Mouse (Mus musculus) stomach, embryonic 16.5 days (tissue): ENCODE measurements around the gene Tex44. TPM values are rescaled to one million over a fixed set of nuclear protein-coding genes. Genes with fewer than 3 reads are reported as not detected.

Source experiments
- ATAC-seq: fragments of 200-750 bp; cut with Nextera tagmentation; 2 replicates; pipeline ENCODE4 v1.8.0; 2017; ENCODE audit warnings: moderate number of reproducible peaks, moderate TSS enrichment; ENCODE audit not compliant: insufficient read depth, low FRiP score
- H3K27ac ChIP-seq: fragments of 300-500 bp; sonication (generic); 2 replicates; pipeline ENCODE4 v1.5.1; 2014; ENCODE audit warnings: low read length
- H3K27me3 ChIP-seq: fragments of 300-500 bp; sonication (generic); 2 replicates; pipeline ENCODE4 v1.6.1; 2014; ENCODE audit warnings: low read length, control low read depth, mixed read lengths; ENCODE audit not compliant: control insufficient read depth, insufficient read depth
- H3K36me3 ChIP-seq: fragments of 300-500 bp; sonication (generic); 2 replicates; pipeline ENCODE4 v1.6.1; 2014; ENCODE audit warnings: low read length; ENCODE audit not compliant: control insufficient read depth, insufficient read depth
- H3K4me1 ChIP-seq: fragments of 300-500 bp; sonication (generic); 2 replicates; pipeline ENCODE4 v1.6.1; 2014; ENCODE audit warnings: low read length, control low read depth, mixed read lengths; ENCODE audit not compliant: control insufficient read depth, insufficient read depth
- H3K4me2 ChIP-seq: fragments of 300-500 bp; sonication (generic); 2 replicates; pipeline ENCODE4 v1.6.1; 2014; ENCODE audit warnings: low read depth, low read length, mixed read lengths
- H3K4me3 ChIP-seq: fragments of 300-500 bp; sonication (generic); replicated peaks from 2 replicates; pipeline ENCODE4 v1.5.1; 2014; ENCODE audit warnings: mild to moderate bottlenecking, low read length
- H3K9ac ChIP-seq: fragments of 300-500 bp; sonication (generic); 2 replicates; pipeline ENCODE4 v1.6.1; 2014; ENCODE audit warnings: low read length
- H3K9me3 ChIP-seq: fragments of 300-500 bp; sonication (generic); replicated peaks from 2 replicates; pipeline ENCODE4 v1.6.1; 2016; ENCODE audit warnings: low read length, control low read depth; ENCODE audit not compliant: control insufficient read depth
- WGBS: fragments of 180-500 bp; shearing (Covaris S2); extraction: QIAGEN DNeasy Blood & Tissue Kit; methylation state at CpG from one replicate; pipeline ENCODE4 v1.1.7; 2014; 5-methylcytosine and 5-hydroxymethylcytosine counted together
- polyA plus RNA-seq: library from polyadenylated mRNA; unstranded; fragments of >200 nt; fragmentation: Nextera tagmentation; extraction: Ambion mirVana; gene quantifications from 2 replicates; pipeline ENCODE4 v1.2.1, GENCODE M21; 2015

Gene Tex44
- polyA plus RNA-seq, 1 experiment from 2014 or later, result not detected

GRCm38 (mm10) chr1:86409476-86409875 lies 16.7 kb upstream of the Tex44 start:
- Histone ChIP-seq H3K4me3 (no peak overlapping the region), H3K9me3 (peaks cover 3% of the 10 kb centered on the region; the same call in 1 of the 2 replicates), H3K9ac (no peak overlapping the region), H3K4me1 (0 out of 2 replicates have a peak, but pooled peaks cover 3% of the 10 kb centered on the region), H3K27me3 (no peaks in the 10 kb centered on the region), H3K36me3 (no peaks in the 10 kb centered on the region), H3K27ac (no peak overlapping the region), H3K4me2 (no peak overlapping the region)
- 66% methylated on average over 2 of the region's 2 CpGs for whole genome bisulfite sequencing
- ATAC-seq, result no peak

- H3K27ac ChIP-seq, result no peak overlapping the region
- no peaks in the 10 kb centered on the region for H3K4me1 ChIP-seq
- 77% methylated on average over 5 of the region's 5 CpGs for WGBS
- H3K36me3 ChIP-seq, result no peaks in the 10 kb centered on the region
- H3K9me3 ChIP-seq, result no peaks in the 10 kb centered on the region
- no peak overlapping the region for H3K9ac ChIP-seq
- no peak overlapping the region for H3K4me2 ChIP-seq
- H3K27me3 ChIP-seq, result no peaks in the 10 kb centered on the region
- ATAC-seq, result no peak
- no peak overlapping the region for H3K4me3 ChIP-seq
Observed at GRCm38 (mm10) chr1:86414715-86415114, 11.4 kb upstream of the Tex44 start.

GRCm38 (mm10) chr1:86415144-86415543 lies 11.0 kb upstream of the Tex44 start:
- Histone ChIP-seq H3K27ac (no peak overlapping the region), H3K4me1 (no peaks in the 10 kb centered on the region), H3K36me3 (no peaks in the 10 kb centered on the region), H3K27me3 (no peaks in the 10 kb centered on the region), H3K4me3 (no peak overlapping the region), H3K9me3 (no peaks in the 10 kb centered on the region), H3K9ac (no peak overlapping the region), H3K4me2 (no peak overlapping the region)
- 48% methylated on average over 2 of the region's 2 CpGs for WGBS
- ATAC-seq, result no peak

GRCm38 (mm10) chr1:86415612-86416184 lies 10.4 kb upstream of the Tex44 start:
- Histone ChIP-seq H3K4me3 (no peak overlapping the region), H3K4me2 (no peak overlapping the region), H3K9ac (no peak overlapping the region), H3K9me3 (no peaks in the 10 kb centered on the region), H3K27ac (no peak overlapping the region), H3K4me1 (no peaks in the 10 kb centered on the region), H3K36me3 (no peaks in the 10 kb centered on the region), H3K27me3 (no peaks in the 10 kb centered on the region)
- 51% methylated on average over 7 of the region's 7 CpGs for WGBS
- ATAC-seq, result peak; percentile 22; the same call in 1 of the 2 replicates

GRCm38 (mm10) chr1:86416321-86416720 lies 9.8 kb upstream of the Tex44 start:
- no peak overlapping the region for H3K9ac ChIP-seq
- H3K4me3 ChIP-seq, result no peak overlapping the region
- no peak for ATAC-seq
- no peaks in the 10 kb centered on the region for H3K27me3 ChIP-seq
- H3K4me2 ChIP-seq, result no peak overlapping the region
- no peak overlapping the region for H3K27ac ChIP-seq
- H3K36me3 ChIP-seq, result no peaks in the 10 kb centered on the region
- no peaks in the 10 kb centered on the region for H3K9me3 ChIP-seq
- WGBS, result 58% methylated on average over 6 of the region's 6 CpGs
- 0 out of 2 replicates have a peak, but pooled peaks cover 4% of the 10 kb centered on the region for H3K4me1 ChIP-seq

- Histone ChIP-seq H3K9ac (peak overlapping the region; percentile 32; the same call in 1 of the 2 replicates), H3K36me3 (no peaks in the 10 kb centered on the region), H3K27me3 (no peaks in the 10 kb centered on the region), H3K27ac (peak overlapping the region; percentile 12; the same call in 1 of the 2 replicates), H3K4me2 (no peak overlapping the region), H3K9me3 (no peaks in the 10 kb centered on the region), H3K4me1 (0 out of 2 replicates have a peak, but pooled peaks cover 8% of the 10 kb centered on the region), H3K4me3 (no peak overlapping the region)
- WGBS, result 35% methylated on average over 10 of the region's 10 CpGs
- ATAC-seq, result no peak
Observed at GRCm38 (mm10) chr1:86421007-86421406, 5.1 kb upstream of the Tex44 start.

GRCm38 (mm10) chr1:86423879-86424278 lies 2.2 kb upstream of the Tex44 start:
- H3K27me3 ChIP-seq, result no peaks in the 10 kb centered on the region
- no peak overlapping the region for H3K27ac ChIP-seq
- no peak overlapping the region for H3K4me3 ChIP-seq
- 78% methylated on average over 5 of the region's 5 CpGs for WGBS
- no peaks in the 10 kb centered on the region for H3K9me3 ChIP-seq
- no peak overlapping the region for H3K9ac ChIP-seq
- no peak overlapping the region for H3K4me2 ChIP-seq
- ATAC-seq, result no peak
- H3K4me1 ChIP-seq, result 0 out of 2 replicates have a peak, but pooled peaks cover 8% of the 10 kb centered on the region
- no peaks in the 10 kb centered on the region for H3K36me3 ChIP-seq

GRCm38 (mm10) chr1:86424336-86424735 lies 1.8 kb upstream of the Tex44 start:
- Histone ChIP-seq H3K9me3 (no peaks in the 10 kb centered on the region), H3K36me3 (no peaks in the 10 kb centered on the region), H3K27me3 (no peaks in the 10 kb centered on the region), H3K27ac (no peak overlapping the region), H3K9ac (no peak overlapping the region), H3K4me1 (0 out of 2 replicates have a peak, but pooled peaks cover 8% of the 10 kb centered on the region), H3K4me2 (no peak overlapping the region), H3K4me3 (no peak overlapping the region)
- ATAC-seq, result no peak
- 75% methylated on average over 1 of the region's 1 CpGs for WGBS

- 0 out of 2 replicates have a peak, but pooled peaks cover 8% of the 10 kb centered on the region for H3K4me1 ChIP-seq
- H3K9ac ChIP-seq, result 0 out of 2 replicates have a peak overlapping the region, but pooled peaks have one; percentile 28
- no peak for ATAC-seq
- no peak overlapping the region for H3K27ac ChIP-seq
- no peak overlapping the region for H3K4me3 ChIP-seq
- no peaks in the 10 kb centered on the region for H3K27me3 ChIP-seq
- no peaks in the 10 kb centered on the region for H3K36me3 ChIP-seq
- no peak overlapping the region for H3K4me2 ChIP-seq
- no peaks in the 10 kb centered on the region for H3K9me3 ChIP-seq
- 36% methylated on average over 11 of the region's 11 CpGs for WGBS
Observed at GRCm38 (mm10) chr1:86424835-86425547, 1.1 kb upstream of the Tex44 start.
